Mouse (Mus musculus) liver, embryonic 14.5 days (tissue): Measurements from ENCODE around the gene Rtp1.

ENCODE experiments used
- CTCF ChIP-seq: IDR thresholded peaks from 2 replicates; pipeline ENCODE4 v1.5.1; 2016; ENCODE audit warnings: antibody characterized with exemption, low read depth, control low read depth
- EP300 ChIP-seq: IDR thresholded peaks from 2 replicates; pipeline ENCODE4 v1.6.1; 2016; ENCODE audit warnings: antibody characterized with exemption, low read depth

DNA sequence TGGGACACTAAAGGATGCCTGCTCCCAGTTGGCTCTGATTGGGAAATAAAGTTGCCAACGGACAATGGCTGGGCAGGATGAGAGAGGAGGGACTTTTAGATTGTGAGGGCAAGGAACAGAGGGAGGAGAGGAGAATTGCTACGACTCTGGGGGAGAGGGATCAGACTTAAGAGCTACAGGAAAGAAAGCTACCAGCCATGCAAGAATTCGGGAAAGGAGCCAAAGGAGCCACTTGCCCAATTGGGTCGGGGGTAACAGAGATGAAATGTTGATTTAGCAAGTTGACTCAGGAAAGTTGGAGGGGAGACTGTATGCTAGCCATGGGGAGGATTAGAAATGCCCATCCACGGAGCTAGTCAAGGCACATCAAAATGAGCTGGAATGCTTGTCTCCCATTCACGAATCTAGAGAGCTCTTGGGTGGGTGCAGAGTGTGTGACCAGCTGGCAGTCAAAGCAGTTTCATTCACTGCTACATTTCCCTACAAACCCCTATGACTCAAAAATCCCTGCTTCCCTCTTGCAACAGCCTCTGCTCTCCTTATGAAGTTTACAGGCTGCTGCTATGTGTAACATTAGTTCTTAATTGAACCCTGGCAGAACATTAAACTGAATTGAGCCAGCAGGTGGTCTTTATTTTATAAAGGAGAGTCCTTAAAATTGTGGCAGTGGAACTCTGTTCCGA is 30.1 kb downstream of the Rtp1 start:
- TF ChIP-seq CTCF (no peak), EP300 (no peak)
